Mouse (Mus musculus) brain, embryonic 14.5 days (tissue): ENCODE results near the gene Abcc2.

Experiments
- CTCF ChIP-seq: fragments of 200-500 bp; IDR thresholded peaks from 2 replicates; pipeline ENCODE4 v1.5.1; 2012; ENCODE audit warnings: inconsistent platforms, mild to moderate bottlenecking, moderate library complexity, borderline replicate concordance; ENCODE audit not compliant: insufficient read depth, insufficient read length; ENCODE audit errors: extremely low read depth
- POLR2A ChIP-seq: fragments of 200-500 bp; IDR thresholded peaks from 2 replicates; pipeline ENCODE4 v1.6.1; 2012; ENCODE audit warnings: mild to moderate bottlenecking, inconsistent platforms, borderline replicate concordance; ENCODE audit not compliant: poor library complexity, insufficient read depth, insufficient read length, severe bottlenecking; ENCODE audit errors: extremely low read depth

GRCm38 (mm10) chr19:43743401-43743800 is 38.6 kb upstream of the Abcc2 start:
- no peak for TF ChIP-seq CTCF
- TF ChIP-seq POLR2A, result no peak
